Mouse (Mus musculus): ENCODE results near the gene Gm21964. TPM values are rescaled to one million over a fixed set of nuclear protein-coding genes. Genes with fewer than 3 reads are reported as not detected.

Gene Gm21964
- total and polyA plus RNA-seq, 3 experiments: not detected

DNA sequence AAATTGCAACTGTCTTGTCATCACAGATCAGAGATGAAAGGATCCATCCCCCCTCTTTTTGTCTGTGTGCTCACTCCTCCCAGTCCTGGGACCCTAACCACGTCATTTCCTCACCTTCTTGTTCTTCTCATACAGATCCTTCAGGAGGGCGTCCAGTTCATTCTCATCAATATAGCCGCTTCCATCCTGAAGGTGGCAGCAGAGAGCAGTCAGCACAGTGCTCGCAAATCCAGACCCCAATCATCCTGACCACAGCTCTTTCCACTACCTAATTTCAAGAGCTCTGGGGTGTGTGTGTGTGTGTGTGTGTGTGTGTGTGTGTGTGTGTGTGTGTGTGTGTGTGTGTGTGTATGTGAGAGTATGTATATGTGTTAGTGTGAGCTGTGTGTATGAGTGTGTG is 44.5 kb downstream of the Gm21964 start:
- no peaks in the 10 kb centered on the region for H3K79me2 ChIP-seq (ENCODE audit: control insufficient read depth, insufficient read depth, low read length, poor library complexity)
- H3K9ac ChIP-seq (ENCODE audit: control insufficient read depth, low read depth, low read length, poor library complexity, severe bottlenecking): no peak overlapping the region
- H3K4me1 ChIP-seq (ENCODE audit: control insufficient read depth in 1 of 2, insufficient read depth in 2 of 2, low read length in 2 of 2): no peaks in the 10 kb centered on the region
- H3K27ac ChIP-seq (ENCODE audit: control insufficient read depth, low read depth, low read length): no peak overlapping the region
- peak; percentile 70 for DNase-seq (ENCODE audit: low read depth, low spot score)
- no peaks in the 10 kb centered on the region for H3K9me3 ChIP-seq (replicated peaks; ENCODE audit: insufficient read depth, low read length)
- TF ChIP-seq ZKSCAN1 (IDR thresholded peaks at IDR 0.05; ENCODE audit: low read depth, low read length): no peak
- no peak for TF ChIP-seq MYC (IDR thresholded peaks at IDR 0.05; ENCODE audit: low read depth, low read length)
- no peak for TF ChIP-seq NELFE (IDR thresholded peaks at IDR 0.05; ENCODE audit: low read depth, low read length)
- TF ChIP-seq TCF12 (IDR thresholded peaks at IDR 0.05; ENCODE audit: low read depth, low read length): 0 out of 2 replicates have a peak, but pooled peaks have one; percentile 16
- no peak for TF ChIP-seq TAL1 (IDR thresholded peaks at IDR 0.05; ENCODE audit: low read length)
- no peak for TF ChIP-seq ZMIZ1 (IDR thresholded peaks at IDR 0.05; ENCODE audit: low read depth, low read length)
- TF ChIP-seq ZC3H11A (IDR thresholded peaks at IDR 0.05; ENCODE audit: low read depth, low read length): peak; percentile 30; the same call in 1 of the 2 replicates
- peak; percentile 73 for TF ChIP-seq SMC3 (IDR thresholded peaks at IDR 0.05; ENCODE audit: low read depth, low read length)
- TF ChIP-seq CTCF (IDR thresholded peaks at IDR 0.05 in 2 of 3, conservative IDR thresholded peaks at IDR 0.05 in 1 of 3; ENCODE audit: control insufficient read depth in 1 of 3, insufficient read depth in 1 of 3, low read depth in 2 of 3, low read length in 3 of 3, poor library complexity in 1 of 3, severe bottlenecking in 1 of 3): peak; percentile 71 to 78 (median 75)
- TF ChIP-seq MYB (IDR thresholded peaks at IDR 0.05; ENCODE audit: low read depth, low read length): no peak
- TF ChIP-seq RAD21 (IDR thresholded peaks at IDR 0.05; ENCODE audit: low read depth, low read length): peak; percentile 68
- no peak for TF ChIP-seq MAFK (IDR thresholded peaks at IDR 0.05; ENCODE audit: borderline replicate concordance, low read depth, low read length)
- no peaks in the 10 kb centered on the region for H3K36me3 ChIP-seq (ENCODE audit: control insufficient read depth in 1 of 2, insufficient read depth in 2 of 2, low read length in 2 of 2)
- H3K27me3 ChIP-seq (ENCODE audit: control insufficient read depth in 1 of 2, insufficient read depth in 2 of 2, low read length in 2 of 2): no peaks in the 10 kb centered on the region
- no peak overlapping the region for H3K4me3 ChIP-seq (ENCODE audit: control insufficient read depth in 1 of 2, insufficient read depth in 1 of 2, low read depth in 2 of 2, low read length in 2 of 2)

DNA sequence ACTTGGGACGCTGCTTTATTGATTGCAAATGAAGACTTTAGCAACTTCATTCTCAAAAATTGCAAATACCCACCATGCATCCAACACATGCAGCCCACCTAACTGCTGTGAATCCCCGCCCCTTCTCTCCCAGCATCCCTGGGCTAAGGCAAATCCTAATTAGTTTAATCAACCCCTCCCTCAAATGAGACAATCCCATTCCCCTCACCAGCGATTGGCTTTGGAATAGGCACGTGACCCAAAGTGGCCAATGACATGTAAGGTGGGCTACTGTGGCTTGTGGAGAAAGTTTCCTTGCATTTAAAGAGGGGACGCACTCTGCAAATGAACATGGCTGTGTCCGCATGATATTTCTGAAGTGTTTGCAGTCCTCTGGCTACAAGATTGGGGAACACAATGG is 51.9 kb downstream of the Gm21964 start:
- Histone ChIP-seq H3K27ac (ENCODE audit: control insufficient read depth, low read depth, low read length) (no peak overlapping the region), H3K4me3 (ENCODE audit: control insufficient read depth in 1 of 2, insufficient read depth in 1 of 2, low read depth in 2 of 2, low read length in 2 of 2) (no peak overlapping the region), H3K36me3 (ENCODE audit: control insufficient read depth in 1 of 2, insufficient read depth in 2 of 2, low read length in 2 of 2) (no peaks in the 10 kb centered on the region), H3K79me2 (ENCODE audit: control insufficient read depth, insufficient read depth, low read length, poor library complexity) (no peaks in the 10 kb centered on the region), H3K4me1 (ENCODE audit: control insufficient read depth in 1 of 2, insufficient read depth in 2 of 2, low read length in 2 of 2) (no peaks in the 10 kb centered on the region), H3K27me3 (ENCODE audit: control insufficient read depth in 1 of 2, insufficient read depth in 2 of 2, low read length in 2 of 2) (no peaks in the 10 kb centered on the region), H3K9me3 (replicated peaks; ENCODE audit: insufficient read depth, low read length) (no peaks in the 10 kb centered on the region), H3K9ac (ENCODE audit: control insufficient read depth, low read depth, low read length, poor library complexity, severe bottlenecking) (no peak overlapping the region)
- TF ChIP-seq USF2 (IDR thresholded peaks at IDR 0.05; ENCODE audit: borderline replicate concordance in 1 of 2, insufficient read depth in 1 of 2, low read depth in 1 of 2, low read length in 2 of 2): no peak
- TF ChIP-seq CHD1 (IDR thresholded peaks at IDR 0.05; ENCODE audit: low read depth, low read length): no peak
- no peak for TF ChIP-seq ELF1 (IDR thresholded peaks at IDR 0.05; ENCODE audit: low read depth, low read length)
- TF ChIP-seq HCFC1 (IDR thresholded peaks at IDR 0.05; ENCODE audit: low read depth, low read length): no peak
- DNase-seq (ENCODE audit: low read depth, low spot score): no peak

Other genes with a start within 250 kb of the Gm21964 start
- 1.7 and 2.1 TPM in 2 replicates for gene Phlpp2, start 232.7 kb upstream of the Gm21964 start, total RNA-seq (2012; rRNA removed)
- 1 to 10 TPM in 1 of 2 experiments, not detected in 1; 5.9 TPM for gene Phlpp2, start 232.7 kb upstream of the Gm21964 start, polyA plus RNA-seq (2012; ENCODE audit: insufficient read depth in 1 of 2, insufficient read length in 2 of 2, low read depth in 1 of 2, low replicate concordance in 2 of 2, missing spikeins in 1 of 2)
- gene Marveld3, start 139.0 kb upstream of the Gm21964 start, total RNA-seq (2012; rRNA removed): not detected in 2 replicates
- gene Marveld3, start 139.0 kb upstream of the Gm21964 start, polyA plus RNA-seq (2012; ENCODE audit: insufficient read depth in 1 of 2, insufficient read length in 2 of 2, low read depth in 1 of 2, low replicate concordance in 2 of 2, missing spikeins in 1 of 2): not detected
- not detected in 2 replicates for gene Tat, start 110.8 kb upstream of the Gm21964 start, total RNA-seq (2012; rRNA removed)
- not detected for gene Tat, start 110.8 kb upstream of the Gm21964 start, polyA plus RNA-seq (2012; ENCODE audit: insufficient read depth in 1 of 2, insufficient read length in 2 of 2, low read depth in 1 of 2, low replicate concordance in 2 of 2, missing spikeins in 1 of 2)
- gene Chst4, start 61.5 kb upstream of the Gm21964 start, total RNA-seq (2012; rRNA removed): not detected in 2 replicates
- gene Chst4, start 61.5 kb upstream of the Gm21964 start, polyA plus RNA-seq (2012; ENCODE audit: insufficient read depth in 1 of 2, insufficient read length in 2 of 2, low read depth in 1 of 2, low replicate concordance in 2 of 2, missing spikeins in 1 of 2): not detected
- not detected in 2 replicates for gene Zfp612, start 21.5 kb upstream of the Gm21964 start, total RNA-seq (2012; rRNA removed)
- gene Zfp612, start 21.5 kb upstream of the Gm21964 start, polyA plus RNA-seq (2012; ENCODE audit: insufficient read depth in 1 of 2, insufficient read length in 2 of 2, low read depth in 1 of 2, low replicate concordance in 2 of 2, missing spikeins in 1 of 2): not detected
- not detected in 2 replicates for gene Gm17720, start 1.5 kb downstream of the Gm21964 start, total RNA-seq (2012; rRNA removed)
- gene Gm17720, start 1.5 kb downstream of the Gm21964 start, polyA plus RNA-seq (2012; ENCODE audit: insufficient read depth in 1 of 2, insufficient read length in 2 of 2, low read depth in 1 of 2, low replicate concordance in 2 of 2, missing spikeins in 1 of 2): not detected
- gene Calb2, start 67.0 kb downstream of the Gm21964 start, total RNA-seq (2012; rRNA removed): 0.10 and 0.12 TPM in 2 replicates
- gene Calb2, start 67.0 kb downstream of the Gm21964 start, polyA plus RNA-seq (2012; ENCODE audit: insufficient read depth in 1 of 2, insufficient read length in 2 of 2, low read depth in 1 of 2, low replicate concordance in 2 of 2, missing spikeins in 1 of 2): under 1 TPM in 1 of 2 experiments, not detected in 1; 0.82 TPM
- gene Cmtr2, start 114.5 kb downstream of the Gm21964 start, total RNA-seq (2012; rRNA removed): 17.2 and 23.5 TPM in 2 replicates
- 10 to 100 TPM in 1 of 2 experiments, not detected in 1; 11.6 TPM for gene Cmtr2, start 114.5 kb downstream of the Gm21964 start, polyA plus RNA-seq (2012; ENCODE audit: insufficient read depth in 1 of 2, insufficient read length in 2 of 2, low read depth in 1 of 2, low replicate concordance in 2 of 2, missing spikeins in 1 of 2)
- not detected in 2 replicates for gene Hydin, start 165.8 kb downstream of the Gm21964 start, total RNA-seq (2012; rRNA removed)
- gene Hydin, start 165.8 kb downstream of the Gm21964 start, polyA plus RNA-seq (2012; ENCODE audit: insufficient read depth in 1 of 2, insufficient read length in 2 of 2, low read depth in 1 of 2, low replicate concordance in 2 of 2, missing spikeins in 1 of 2): not detected